Mouse (Mus musculus) small intestine, adult 2 months (tissue): Measurements from ENCODE around the gene Map3k19.

Source experiments
- CTCF ChIP-seq: fragments of 200-500 bp; IDR thresholded peaks from 2 replicates; pipeline ENCODE4 v1.5.1; 2012; ENCODE audit warnings: low read depth, mild to moderate bottlenecking, control low read depth, inconsistent platforms, low read length, moderate library complexity, mixed read lengths; ENCODE audit not compliant: insufficient replicate concordance, insufficient read length; ENCODE audit errors: extremely low read depth
- POLR2A ChIP-seq: fragments of 200-500 bp; IDR thresholded peaks from 2 replicates; pipeline ENCODE4 v1.6.1; 2012; ENCODE audit warnings: low read depth, mild to moderate bottlenecking, control low read depth, inconsistent platforms, low read length, moderate library complexity

DNA sequence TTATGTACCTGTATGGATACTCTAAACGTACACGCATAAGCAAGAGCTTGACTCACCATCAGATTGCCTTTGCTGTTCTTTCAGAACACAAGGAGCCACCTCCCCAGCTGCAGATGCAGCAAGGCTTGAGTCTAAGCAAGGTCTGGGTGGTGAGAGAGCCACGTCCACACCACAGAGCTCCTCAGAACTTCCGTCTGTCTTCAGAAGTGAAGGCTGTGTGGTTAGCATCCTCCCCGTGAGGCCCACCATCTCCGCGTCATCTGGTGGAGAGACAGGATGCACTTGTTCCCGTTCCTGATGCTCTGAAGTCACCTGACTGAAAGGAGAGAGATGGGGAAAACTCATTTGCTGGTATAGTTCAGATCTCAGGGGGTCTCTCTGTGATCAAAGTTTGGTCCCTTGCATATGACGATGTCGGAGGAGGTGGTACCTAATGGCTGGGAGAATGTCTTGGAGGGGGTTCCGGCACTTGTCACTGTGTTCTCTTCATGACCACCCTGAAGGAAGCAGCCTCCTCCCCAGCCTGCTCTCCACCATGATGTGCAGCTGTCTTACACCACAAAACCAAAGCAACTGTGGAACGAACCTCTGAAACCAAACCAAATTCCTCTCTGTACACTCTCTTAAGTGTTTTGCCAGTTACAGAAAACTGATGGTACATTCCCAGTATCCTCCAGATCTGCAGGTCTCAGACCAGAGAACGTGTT is 24.5 kb downstream of the Map3k19 start:
- no peak for TF ChIP-seq CTCF
- no peak for TF ChIP-seq POLR2A
